Mouse (Mus musculus) cerebellum, postnatal 36 days (tissue): ENCODE results near the gene Olfr198.
"Not testable (repeated sequence)": the region's sequence is repeated elsewhere in the genome, so short reads cannot be mapped to it uniquely, and the experiment has no call there.

Source experiments
- DNase-seq, 2 experiments: peaks; one replicate each; pipeline ENCODE4 v3.0.0; 2021 to 2022; ENCODE audit warnings: mixed read lengths in 2 of 2

Gene Olfr198

DNA sequence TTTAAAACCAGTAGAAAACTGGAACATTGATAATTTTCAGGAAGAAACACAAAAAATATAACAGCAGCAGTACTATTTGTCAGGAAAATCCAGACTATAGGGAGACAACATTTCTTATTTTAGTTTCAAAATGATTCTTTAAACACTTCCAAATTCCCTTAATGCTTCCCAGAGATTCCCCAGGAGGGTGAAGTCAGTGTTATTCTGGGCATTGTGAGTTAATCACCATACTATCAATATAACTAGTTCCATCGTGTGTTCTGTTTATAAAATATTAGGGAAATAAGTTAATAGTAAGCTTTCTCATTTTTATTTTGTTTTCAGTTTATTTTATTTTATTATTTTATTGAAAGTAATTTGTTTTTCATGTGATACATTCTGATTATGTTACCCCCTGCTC lies at the start of gene Olfr198:
TSS of gene Olfr198 (minus strand) at position 101 of the 400 bp plus-strand sequence.
- not testable (repeated sequence) for DNase-seq

DNA sequence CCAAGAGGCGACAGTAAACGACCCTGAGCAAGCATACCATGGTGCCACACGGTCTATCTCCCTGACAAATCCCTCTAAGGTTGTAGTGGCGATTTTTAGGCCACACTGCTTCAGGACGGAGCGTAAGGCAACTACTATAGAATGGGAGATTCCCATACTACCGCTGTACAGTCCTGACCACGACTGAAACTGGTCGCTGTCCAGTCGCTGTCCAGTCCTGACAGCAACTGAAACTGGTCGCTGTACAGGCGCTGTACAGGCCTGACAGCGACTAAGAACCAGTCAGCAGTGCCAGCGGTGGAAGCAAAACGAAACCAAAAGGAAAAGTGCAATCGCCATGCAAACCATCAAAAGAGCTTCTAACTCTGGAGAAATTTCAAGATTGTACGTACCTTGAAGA lies 46.4 kb upstream of the Olfr198 start:
- no peak for DNase-seq

DNA sequence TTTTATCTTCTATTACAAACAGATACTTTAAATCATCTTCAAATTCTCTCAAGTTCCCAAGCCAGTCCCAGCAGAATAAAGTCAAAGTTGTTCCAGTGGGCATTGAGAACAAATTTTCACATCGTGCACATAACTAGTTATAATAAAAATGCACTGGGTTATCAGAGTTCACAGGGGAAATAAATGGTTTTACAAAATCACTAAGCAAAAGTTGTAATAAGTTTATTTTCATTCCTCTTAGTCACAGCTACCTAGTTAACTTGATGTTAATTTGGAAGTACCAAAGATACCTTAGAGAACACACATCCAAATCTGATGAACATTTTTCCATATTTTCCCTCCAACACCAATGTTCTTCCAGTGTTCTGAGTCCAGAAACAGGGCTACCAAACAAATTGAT lies 16.3 kb upstream of the Olfr198 start, which contains the start of gene Olfr199:
TSS of gene Olfr199 (minus strand) at position 101 of the 400 bp plus-strand sequence.
- not testable (repeated sequence) for DNase-seq

DNA sequence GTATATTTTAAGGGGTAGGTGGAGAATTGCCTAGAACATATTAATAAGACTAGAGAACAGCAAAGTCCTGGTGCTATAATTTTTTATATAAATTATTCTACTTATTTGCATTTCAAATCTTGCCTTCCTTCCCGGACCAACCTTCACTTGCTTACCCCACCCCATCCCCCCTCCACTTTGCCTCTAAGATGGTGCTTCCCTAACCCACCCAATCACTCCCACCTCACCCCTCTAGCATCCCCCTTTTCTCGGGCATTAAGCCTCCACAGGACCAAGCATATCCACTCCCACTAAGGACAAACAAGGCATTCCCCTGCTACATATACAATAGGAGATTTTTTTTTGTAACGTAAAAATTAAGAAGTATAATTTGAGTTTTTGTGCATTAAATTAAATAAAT lies 14.5 kb upstream of the Olfr198 start:
- not testable (repeated sequence) for DNase-seq

DNA sequence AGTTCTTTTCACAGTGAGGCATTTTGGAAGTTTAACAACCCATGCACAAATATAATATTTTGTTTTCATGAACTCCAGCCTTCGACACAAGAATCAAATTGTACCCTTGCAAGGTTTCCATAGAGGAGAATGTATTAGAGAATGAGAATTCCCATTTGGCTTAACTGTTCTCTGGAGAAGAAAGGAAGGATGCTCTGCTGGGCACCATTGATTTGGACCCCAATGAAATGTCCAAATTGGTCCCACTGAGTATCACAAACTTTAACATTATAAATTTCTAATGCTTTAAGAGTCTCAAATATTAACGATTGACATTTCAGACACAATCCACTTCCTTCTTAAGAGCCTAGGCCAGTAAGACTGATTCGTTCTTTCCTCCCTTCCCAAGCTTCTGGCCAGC lies 33.0 kb downstream of the Olfr198 start, which contains the start of gene Olfr196:
TSS of gene Olfr196 (minus strand) at position 101 of the 400 bp plus-strand sequence.
- no peak for DNase-seq

DNA sequence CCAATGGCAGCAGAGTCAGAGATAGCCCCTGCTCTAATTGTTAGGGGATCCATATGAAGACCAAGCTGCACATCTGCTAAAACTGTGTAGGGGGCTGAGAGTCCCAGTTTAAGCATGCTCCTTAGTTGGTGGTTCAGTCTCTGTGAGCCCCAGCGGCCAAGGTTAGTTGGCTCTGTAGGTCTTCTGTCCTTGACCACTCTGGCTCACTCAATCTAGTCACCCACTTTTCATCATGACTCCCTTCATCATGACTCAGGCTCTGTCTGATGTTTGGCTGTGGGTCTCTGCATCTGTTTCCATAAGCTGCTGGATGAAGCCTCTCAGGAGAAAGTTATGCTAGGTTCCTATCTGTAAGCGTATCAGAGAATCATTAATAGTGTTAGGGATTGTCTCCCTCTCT lies 51.3 kb downstream of the Olfr198 start:
- DNase-seq: no peak
